Mouse (Mus musculus): ENCODE measurements at regions not wholly inside any gene's neighbourhood (a gene's known extent, or its start where the extent isn't known, plus 50 kb on each side); places are given as distances from the start of the nearest gene placed in this dataset.
"Not testable (repeated sequence)": the region's sequence is repeated elsewhere in the genome, so short reads cannot be mapped to it uniquely, and the experiment has no call there.

- DNase-seq (ENCODE audit: low spot score in 2 of 2): no peak
Observed at GRCm38 (mm10) chr16:55758707-55759067, 80.0 kb downstream of the Nfkbiz start.

GRCm38 (mm10) chr16:55757952-55758706 is 80.6 kb downstream of the Nfkbiz start:
- no peak for DNase-seq (ENCODE audit: low spot score in 2 of 2)

DNA sequence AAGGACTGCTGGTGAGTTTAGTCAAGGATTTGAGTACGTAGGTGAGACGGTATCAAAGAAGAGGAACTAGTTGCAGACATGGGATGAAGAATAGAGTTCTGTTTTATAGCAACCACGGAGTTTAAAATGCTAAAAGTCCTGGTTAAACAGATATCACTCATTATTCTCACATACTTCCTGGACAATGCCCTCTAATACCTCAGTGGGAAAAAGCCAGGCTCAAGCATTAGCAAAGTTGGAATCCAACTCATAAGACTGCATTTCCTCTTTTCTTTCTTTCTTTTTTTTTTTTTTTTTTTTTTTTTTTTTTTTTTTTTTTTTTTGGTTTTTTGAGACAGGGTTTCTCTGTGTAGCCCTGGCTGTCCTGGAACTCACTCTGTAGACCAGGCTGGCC is 81.3 kb downstream of the Nfkbiz start:
- not testable (repeated sequence) for DNase-seq (ENCODE audit: low spot score in 2 of 2)

DNA sequence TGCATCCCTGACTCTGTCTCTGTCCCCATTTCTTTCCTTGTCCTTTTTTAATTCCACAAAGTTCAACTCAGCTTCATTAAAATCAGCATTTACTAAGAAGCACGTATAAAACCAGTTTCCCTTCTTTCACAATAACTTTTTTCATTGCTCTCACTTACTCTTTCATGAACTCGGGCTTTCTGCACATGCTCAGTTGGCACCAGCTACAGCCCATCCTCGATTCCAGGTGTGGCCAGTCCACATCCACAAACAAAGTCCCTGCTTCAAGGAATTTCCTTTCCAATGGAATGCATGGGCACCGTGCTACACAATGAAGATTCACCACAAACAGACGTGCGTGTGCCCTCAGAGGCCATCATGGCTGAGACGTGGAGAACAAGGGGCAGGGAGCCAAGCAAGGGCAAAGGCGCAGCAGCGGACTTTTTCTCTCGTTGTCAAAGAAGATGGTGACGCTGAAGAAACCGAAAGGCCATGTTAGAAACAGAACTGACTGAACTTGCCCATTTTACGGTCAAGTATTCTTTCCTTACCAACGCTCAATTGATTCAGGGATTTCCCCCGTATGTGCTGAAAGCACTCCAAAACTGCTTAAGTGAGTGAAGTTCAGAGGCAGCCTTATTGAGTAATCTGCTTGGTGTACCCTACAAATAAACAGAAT is 81.8 kb downstream of the Nfkbiz start:
- no peak for DNase-seq (ENCODE audit: low spot score in 2 of 2)

- DNase-seq (ENCODE audit: low spot score in 2 of 2): no peak
Observed at GRCm38 (mm10) chr16:55755309-55755832, 83.3 kb downstream of the Nfkbiz start.

- DNase-seq (ENCODE audit: low spot score in 2 of 2): peak; percentile 74 to 86
Observed at GRCm38 (mm10) chr16:55754092-55754763, 84.5 kb downstream of the Nfkbiz start.

- DNase-seq (ENCODE audit: low spot score in 2 of 2): no peak
Observed at GRCm38 (mm10) chr16:55753380-55753779, 85.3 kb downstream of the Nfkbiz start.

DNA sequence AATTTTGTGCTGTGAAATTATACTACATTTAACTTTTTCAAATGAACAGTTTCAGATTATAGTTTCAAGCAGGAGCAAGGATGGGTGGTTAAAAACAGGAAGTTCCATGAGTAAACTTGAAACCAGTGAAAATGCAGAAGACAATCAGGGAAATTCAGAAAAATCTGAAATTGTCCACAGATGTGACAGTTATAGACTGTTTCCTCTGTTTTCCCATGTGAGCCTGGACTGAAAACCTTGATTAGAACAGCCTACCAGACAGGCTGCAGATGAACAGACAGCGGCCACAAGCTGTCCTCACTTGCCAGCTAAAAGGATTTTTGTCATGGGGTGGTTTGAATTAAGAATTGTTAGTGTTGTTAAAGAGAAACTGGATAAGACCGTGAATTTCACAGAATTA is 91.4 kb downstream of the Nfkbiz start:
- no peak for DNase-seq (ENCODE audit: low spot score in 2 of 2)

GRCm38 (mm10) chr16:55746159-55746558 is 92.5 kb downstream of the Nfkbiz start:
- DNase-seq (ENCODE audit: low spot score in 2 of 2): no peak

DNA sequence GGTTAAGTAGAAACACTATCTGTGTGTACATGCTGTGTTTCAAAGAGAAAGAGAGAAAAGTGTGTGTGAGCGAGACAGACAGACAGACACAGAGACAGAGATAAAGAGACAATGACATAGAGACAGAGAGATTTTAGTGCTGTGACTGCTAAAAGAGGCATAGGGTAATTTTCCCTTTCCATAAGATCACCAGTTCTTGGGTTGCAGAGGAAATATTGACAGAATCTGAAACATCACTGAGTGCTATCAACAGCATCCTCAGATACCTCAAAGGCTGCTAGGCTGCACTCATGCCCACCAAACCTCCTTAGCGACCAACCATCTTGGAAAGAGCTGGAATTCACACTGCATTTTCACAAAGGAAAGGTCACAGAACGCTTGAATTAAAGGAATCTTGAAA is 93.6 kb downstream of the Nfkbiz start:
- DNase-seq (ENCODE audit: low spot score in 2 of 2): no peak

GRCm38 (mm10) chr16:55741099-55741863 is 97.4 kb downstream of the Nfkbiz start:
- DNase-seq (ENCODE audit: low spot score in 2 of 2): no peak

GRCm38 (mm10) chr16:55738741-55739140 is 100.0 kb downstream of the Nfkbiz start:
- DNase-seq (ENCODE audit: low spot score in 2 of 2): no peak

DNA sequence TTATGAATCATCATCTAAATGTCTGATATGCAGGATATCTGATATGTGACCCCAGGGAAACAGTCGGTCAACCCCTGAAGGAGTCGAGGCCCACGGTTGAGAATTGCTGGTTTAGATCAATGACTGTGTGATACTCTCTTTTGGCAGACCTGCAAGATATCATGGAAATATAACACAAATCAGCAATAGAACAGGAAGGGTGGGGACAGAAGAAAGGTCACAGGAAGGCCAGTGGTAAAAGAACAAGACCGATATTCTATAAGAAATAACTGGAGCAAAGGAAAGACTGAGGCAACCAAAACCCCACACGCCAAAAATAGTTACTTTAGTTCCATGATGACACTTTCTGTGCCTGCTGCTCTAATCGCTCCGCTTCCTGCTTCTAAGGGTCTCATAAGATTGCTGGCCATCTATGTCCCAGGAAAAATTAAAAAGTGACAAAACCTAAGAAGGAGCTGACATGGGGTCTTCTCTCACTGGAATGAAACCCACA is 103.2 kb downstream of the Nfkbiz start:
- no peak for DNase-seq (ENCODE audit: low spot score in 2 of 2)

GRCm38 (mm10) chr16:55734301-55734700 is 104.4 kb downstream of the Nfkbiz start:
- no peak for DNase-seq (ENCODE audit: low spot score in 2 of 2)

GRCm38 (mm10) chr16:55733751-55734150 is 104.9 kb downstream of the Nfkbiz start:
- no peak for DNase-seq (ENCODE audit: low spot score in 2 of 2)

GRCm38 (mm10) chr16:55731003-55731402 is 107.7 kb downstream of the Nfkbiz start:
- no peak for DNase-seq (ENCODE audit: low spot score in 2 of 2)

DNA sequence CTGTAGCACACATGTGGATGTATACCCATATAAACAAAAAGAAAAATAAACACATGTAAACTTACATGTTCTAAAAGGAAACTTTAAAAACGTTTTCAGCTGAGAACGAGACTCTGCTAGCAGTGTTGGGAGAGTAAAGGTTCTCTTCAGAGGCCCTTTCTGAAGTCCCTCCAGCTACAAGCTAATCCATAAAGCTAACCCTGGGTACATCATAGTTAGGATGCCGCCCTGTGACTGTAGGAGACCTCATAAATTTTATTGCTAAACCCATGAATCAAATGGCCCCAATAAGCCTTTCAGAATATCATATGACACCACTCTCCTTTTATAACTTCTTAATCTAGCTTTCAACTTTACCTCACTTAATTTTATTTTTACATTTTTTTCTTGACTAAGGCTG is 112.2 kb downstream of the Nfkbiz start:
- no peak for DNase-seq (ENCODE audit: low spot score in 2 of 2)

GRCm38 (mm10) chr16:55720430-55720829 is 118.3 kb downstream of the Nfkbiz start:
- DNase-seq (ENCODE audit: low spot score in 2 of 2): no peak

DNA sequence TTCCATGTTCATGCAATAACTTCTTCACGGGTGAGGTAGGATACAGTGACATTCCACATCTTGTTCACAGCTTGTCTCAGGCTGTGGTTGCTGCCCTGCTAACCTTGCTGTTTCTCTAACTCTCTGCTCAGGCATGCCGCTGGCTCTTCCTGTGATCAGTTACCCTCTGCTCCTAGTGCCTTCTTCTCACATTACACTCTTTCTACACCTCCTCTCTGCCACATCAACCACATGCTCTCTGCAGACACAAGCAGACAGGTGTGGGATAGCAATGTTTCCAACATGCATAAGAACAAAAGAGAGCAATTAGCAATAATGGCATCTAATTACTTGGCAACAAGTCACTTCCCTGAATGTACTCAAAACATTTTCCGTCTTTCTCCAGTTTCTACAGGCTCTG is 128.7 kb downstream of the Nfkbiz start:
- DNase-seq (ENCODE audit: low spot score in 2 of 2): no peak

DNA sequence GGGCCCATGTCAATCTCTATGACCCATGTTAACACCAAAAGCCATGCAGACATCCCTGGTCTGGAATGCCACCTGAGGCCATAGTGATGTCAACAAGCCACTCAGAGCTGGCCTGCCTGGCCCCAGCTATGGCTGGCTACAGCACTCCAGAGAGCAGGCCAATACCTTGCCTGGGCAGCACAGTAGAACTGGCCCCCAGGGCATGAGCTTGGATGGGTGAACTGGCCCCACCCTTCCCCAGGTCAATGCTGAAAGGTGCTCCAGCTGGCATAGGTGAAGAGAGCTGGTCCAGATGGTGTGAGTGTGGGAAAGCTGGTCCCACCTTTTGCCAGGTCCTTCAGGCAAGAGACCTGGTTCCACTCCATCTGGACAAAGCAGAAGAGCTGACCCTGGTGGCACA is 132.2 kb downstream of the Nfkbiz start:
- no peak for DNase-seq (ENCODE audit: low spot score in 2 of 2)

GRCm38 (mm10) chr16:55698489-55698892 is 140.2 kb downstream of the Nfkbiz start:
- DNase-seq (ENCODE audit: low spot score in 2 of 2): peak; percentile 9 to 11

DNA sequence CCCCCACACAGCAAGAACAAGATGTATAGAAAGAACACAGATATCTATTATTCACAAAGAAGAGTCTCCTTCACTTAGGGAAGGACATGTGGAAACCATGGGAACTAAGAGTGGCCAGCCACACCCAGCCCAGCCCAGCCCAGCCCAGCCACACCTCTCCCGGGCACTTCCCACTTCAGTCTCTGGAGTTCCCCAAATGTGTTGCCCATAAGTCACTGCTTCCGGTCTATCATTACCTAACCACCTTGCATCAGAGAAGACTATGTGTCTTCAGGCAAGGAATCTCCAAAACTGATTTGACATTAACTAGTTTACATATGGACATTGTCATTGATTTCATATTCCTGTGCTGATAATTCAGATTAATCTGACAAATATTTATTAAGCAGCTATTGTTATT is 147.6 kb downstream of the Nfkbiz start:
- DNase-seq (ENCODE audit: low spot score in 2 of 2): peak in 1 of 2 experiments; percentile 4
